Mouse (Mus musculus) forebrain, embryonic 15.5 days (tissue): ENCODE results near the gene Uggt2. TPM values are rescaled to one million over a fixed set of nuclear protein-coding genes. Genes with fewer than 3 reads are reported as not detected.

Experiments used
- ATAC-seq: fragments of 200-750 bp; cut with Nextera tagmentation; replicated peaks from 2 replicates; pipeline ENCODE4 v1.8.0; 2017; ENCODE audit warnings: mild to moderate bottlenecking, moderate TSS enrichment, moderate library complexity
- H3K27ac ChIP-seq: fragments of 300-500 bp; sonication (generic); replicated peaks from 2 replicates; pipeline ENCODE4 v1.5.1; 2015; ENCODE audit warnings: mild to moderate bottlenecking, inconsistent platforms
- H3K27me3 ChIP-seq: fragments of 300-500 bp; sonication (generic); 2 replicates; pipeline ENCODE4 v1.6.1; 2015; ENCODE audit warnings: inconsistent platforms
- H3K36me3 ChIP-seq: fragments of 300-500 bp; sonication (generic); 2 replicates; pipeline ENCODE4 v1.6.1; 2015; ENCODE audit warnings: mild to moderate bottlenecking, inconsistent platforms
- H3K4me1 ChIP-seq: fragments of 300-500 bp; sonication (generic); 2 replicates; pipeline ENCODE4 v1.6.1; 2015; ENCODE audit warnings: inconsistent platforms
- H3K4me2 ChIP-seq: fragments of 300-500 bp; sonication (generic); replicated peaks from 2 replicates; pipeline ENCODE4 v1.6.1; 2015; ENCODE audit warnings: mild to moderate bottlenecking, inconsistent platforms
- H3K4me3 ChIP-seq: fragments of 300-500 bp; sonication (generic); 2 replicates; pipeline ENCODE4 v1.5.1; 2015; ENCODE audit warnings: mild to moderate bottlenecking, inconsistent platforms
- H3K9ac ChIP-seq: fragments of 300-500 bp; sonication (generic); replicated peaks from 2 replicates; pipeline ENCODE4 v1.6.1; 2015; ENCODE audit warnings: mild to moderate bottlenecking, inconsistent platforms
- H3K9me3 ChIP-seq: fragments of 300-500 bp; sonication (generic); 2 replicates; pipeline ENCODE4 v1.6.1; 2016; ENCODE audit warnings: inconsistent platforms
- WGBS: fragments of 180-500 bp; shearing (Covaris S2); methylation state at CpG from one replicate; pipeline ENCODE4 v1.1.7; 2015; ENCODE audit warnings: mixed read lengths; 5-methylcytosine and 5-hydroxymethylcytosine counted together
- polyA plus RNA-seq: library from polyadenylated mRNA; unstranded; fragments of >200 nt; fragmentation: Nextera tagmentation; extraction: Ambion mirVana; gene quantifications from 2 replicates; pipeline ENCODE4 v1.2.1, GENCODE M21; 2015

Uggt2 gene
- polyA plus RNA-seq, 1 experiment from 2014 or later, result 12.9 TPM

- ATAC-seq, result no peak
- no peak overlapping the region for H3K9ac ChIP-seq
- WGBS, result 71% methylated on average over 8 of the region's 8 CpGs
Observed at GRCm38 (mm10) chr14:119107591-119107990, 8.4 kb upstream of the Uggt2 start.

GRCm38 (mm10) chr14:119099570-119099891, 301 bp upstream of the Uggt2 start:
- peak overlapping the region; percentile 95 for H3K9ac ChIP-seq
- peak overlapping the region; percentile 74 for H3K27ac ChIP-seq
- H3K9me3 ChIP-seq, result no peaks in the 10 kb centered on the region
- no peaks in the 10 kb centered on the region for H3K36me3 ChIP-seq
- no peaks in the 10 kb centered on the region for H3K27me3 ChIP-seq
- peak; percentile 78; the same call in 1 of the 2 replicates for ATAC-seq
- peak overlapping the region; percentile 75 for H3K4me3 ChIP-seq
- H3K4me2 ChIP-seq, result peak overlapping the region; percentile 91
- WGBS, result 1% methylated on average over 13 of the region's 13 CpGs
- H3K4me1 ChIP-seq, result peaks cover 19% of the 10 kb centered on the region

More at GRCm38 (mm10) chr14:119107591-119107990, 8.4 kb upstream of the Uggt2 start:
- H3K9me3 ChIP-seq, result no peaks in the 10 kb centered on the region
- H3K4me2 ChIP-seq, result no peak overlapping the region
- no peaks in the 10 kb centered on the region for H3K36me3 ChIP-seq
- no peaks in the 10 kb centered on the region for H3K4me1 ChIP-seq
- H3K27ac ChIP-seq, result no peak overlapping the region
- no peaks in the 10 kb centered on the region for H3K27me3 ChIP-seq
- no peak overlapping the region for H3K4me3 ChIP-seq

- Histone ChIP-seq H3K9me3 (no peaks in the 10 kb centered on the region), H3K4me3 (no peak overlapping the region), H3K27me3 (no peaks in the 10 kb centered on the region), H3K4me2 (no peak overlapping the region), H3K9ac (no peak overlapping the region), H3K4me1 (no peaks in the 10 kb centered on the region), H3K27ac (no peak overlapping the region), H3K36me3 (no peaks in the 10 kb centered on the region)
- 71% methylated on average over 1 of the region's 1 CpGs for WGBS
- no peak for ATAC-seq
Observed at GRCm38 (mm10) chr14:119061811-119062210, 37.4 kb downstream of the Uggt2 start.

GRCm38 (mm10) chr14:119060682-119061081, 38.5 kb downstream of the Uggt2 start:
- Histone ChIP-seq H3K4me3 (no peak overlapping the region), H3K27ac (no peak overlapping the region), H3K36me3 (no peaks in the 10 kb centered on the region), H3K4me1 (no peaks in the 10 kb centered on the region), H3K9ac (no peak overlapping the region), H3K9me3 (no peaks in the 10 kb centered on the region), H3K27me3 (no peaks in the 10 kb centered on the region), H3K4me2 (no peak overlapping the region)
- 97% methylated on average over 2 of the region's 2 CpGs for WGBS
- ATAC-seq, result no peak

GRCm38 (mm10) chr14:119057014-119057413, 42.2 kb downstream of the Uggt2 start:
- no peaks in the 10 kb centered on the region for H3K9me3 ChIP-seq
- no peak overlapping the region for H3K4me3 ChIP-seq
- no peak for ATAC-seq
- WGBS, result 96% methylated on average over 4 of the region's 4 CpGs
- H3K4me1 ChIP-seq, result no peaks in the 10 kb centered on the region
- H3K27ac ChIP-seq, result no peak overlapping the region
- H3K9ac ChIP-seq, result no peak overlapping the region
- peaks cover 13% of the 10 kb centered on the region; the same call in 1 of the 2 replicates for H3K36me3 ChIP-seq
- H3K4me2 ChIP-seq, result no peak overlapping the region
- H3K27me3 ChIP-seq, result no peaks in the 10 kb centered on the region

- Histone ChIP-seq H3K9ac (no peak overlapping the region), H3K4me2 (no peak overlapping the region), H3K4me3 (no peak overlapping the region), H3K27ac (no peak overlapping the region), H3K36me3 (peaks cover 14% of the 10 kb centered on the region; the same call in 1 of the 2 replicates), H3K27me3 (no peaks in the 10 kb centered on the region), H3K9me3 (no peaks in the 10 kb centered on the region), H3K4me1 (no peaks in the 10 kb centered on the region)
- WGBS, result 14% methylated on average over 1 of the region's 1 CpGs
- no peak for ATAC-seq
Observed at GRCm38 (mm10) chr14:119052969-119053368, 46.3 kb downstream of the Uggt2 start.

GRCm38 (mm10) chr14:119052361-119052760, 46.9 kb downstream of the Uggt2 start:
- Histone ChIP-seq H3K4me1 (no peaks in the 10 kb centered on the region), H3K4me2 (no peak overlapping the region), H3K4me3 (no peak overlapping the region), H3K36me3 (peaks cover 14% of the 10 kb centered on the region; the same call in 1 of the 2 replicates), H3K9ac (no peak overlapping the region), H3K27me3 (no peaks in the 10 kb centered on the region), H3K27ac (no peak overlapping the region), H3K9me3 (no peaks in the 10 kb centered on the region)
- ATAC-seq, result no peak
- WGBS, result 95% methylated on average over 3 of the region's 3 CpGs

GRCm38 (mm10) chr14:119043765-119044164, 55.5 kb downstream of the Uggt2 start:
- Histone ChIP-seq H3K36me3 (no peaks in the 10 kb centered on the region), H3K4me2 (no peak overlapping the region), H3K4me1 (no peaks in the 10 kb centered on the region), H3K27me3 (no peaks in the 10 kb centered on the region), H3K27ac (no peak overlapping the region), H3K9ac (no peak overlapping the region), H3K9me3 (no peaks in the 10 kb centered on the region), H3K4me3 (no peak overlapping the region)
- 90% methylated on average over 7 of the region's 7 CpGs for WGBS
- ATAC-seq, result no peak

- peak; percentile 60 for ATAC-seq
- peaks cover 5% of the 10 kb centered on the region; the same call in 1 of the 2 replicates for H3K36me3 ChIP-seq
- no peak overlapping the region for H3K27ac ChIP-seq
- no peak overlapping the region for H3K4me2 ChIP-seq
- no peaks in the 10 kb centered on the region for H3K27me3 ChIP-seq
- H3K4me1 ChIP-seq, result no peaks in the 10 kb centered on the region
- 49% methylated on average over 1 of the region's 1 CpGs for WGBS
- no peaks in the 10 kb centered on the region for H3K9me3 ChIP-seq
- no peak overlapping the region for H3K4me3 ChIP-seq
- H3K9ac ChIP-seq, result no peak overlapping the region
Observed at GRCm38 (mm10) chr14:119040253-119040652, 59.0 kb downstream of the Uggt2 start.

GRCm38 (mm10) chr14:119037755-119038154, 61.5 kb downstream of the Uggt2 start:
- H3K9ac ChIP-seq, result no peak overlapping the region
- WGBS, result 25% methylated on average over 3 of the region's 3 CpGs

GRCm38 (mm10) chr14:119037076-119037683, 62.0 kb downstream of the Uggt2 start:
- ATAC-seq, result no peak
- no peaks in the 10 kb centered on the region for H3K4me1 ChIP-seq
- no peaks in the 10 kb centered on the region for H3K9me3 ChIP-seq
- H3K4me2 ChIP-seq, result no peak overlapping the region
- peaks cover 21% of the 10 kb centered on the region for H3K36me3 ChIP-seq
- no peak overlapping the region for H3K27ac ChIP-seq
- no peak overlapping the region for H3K9ac ChIP-seq
- H3K27me3 ChIP-seq, result no peaks in the 10 kb centered on the region
- H3K4me3 ChIP-seq, result no peak overlapping the region
- WGBS, result 85% methylated on average over 12 of the region's 12 CpGs

More at GRCm38 (mm10) chr14:119037755-119038154, 61.5 kb downstream of the Uggt2 start:
- H3K27me3 ChIP-seq, result no peaks in the 10 kb centered on the region
- H3K4me3 ChIP-seq, result no peak overlapping the region
- H3K27ac ChIP-seq, result no peak overlapping the region
- H3K9me3 ChIP-seq, result no peaks in the 10 kb centered on the region
- no peak for ATAC-seq
- H3K4me1 ChIP-seq, result no peaks in the 10 kb centered on the region
- peaks cover 21% of the 10 kb centered on the region for H3K36me3 ChIP-seq
- no peak overlapping the region for H3K4me2 ChIP-seq

- no peak overlapping the region for H3K27ac ChIP-seq
- no peaks in the 10 kb centered on the region for H3K4me1 ChIP-seq
- no peak for ATAC-seq
- no peak overlapping the region for H3K9ac ChIP-seq
- WGBS, result 54% methylated on average over 2 of the region's 2 CpGs
- peaks cover 15% of the 10 kb centered on the region for H3K36me3 ChIP-seq
- H3K9me3 ChIP-seq, result no peaks in the 10 kb centered on the region
- H3K4me2 ChIP-seq, result no peak overlapping the region
- no peak overlapping the region for H3K4me3 ChIP-seq
- no peaks in the 10 kb centered on the region for H3K27me3 ChIP-seq
Observed at GRCm38 (mm10) chr14:119027675-119028253, 71.5 kb downstream of the Uggt2 start.

GRCm38 (mm10) chr14:119027130-119027529, 72.1 kb downstream of the Uggt2 start:
- H3K36me3 ChIP-seq, result peaks cover 18% of the 10 kb centered on the region
- no peak overlapping the region for H3K4me2 ChIP-seq
- 49% methylated on average over 4 of the region's 4 CpGs for WGBS
- H3K27me3 ChIP-seq, result no peaks in the 10 kb centered on the region
- ATAC-seq, result 0 out of 2 replicates have a peak, but pooled peaks have one; percentile 63
- H3K4me3 ChIP-seq, result no peak overlapping the region
- H3K9ac ChIP-seq, result no peak overlapping the region
- no peak overlapping the region for H3K27ac ChIP-seq
- no peaks in the 10 kb centered on the region for H3K9me3 ChIP-seq
- no peaks in the 10 kb centered on the region for H3K4me1 ChIP-seq
